Mouse (Mus musculus): ENCODE measurements at regions not wholly inside any gene's neighbourhood (a gene's known extent, or its start where the extent isn't known, plus 50 kb on each side); places are given as distances from the start of the nearest gene placed in this dataset.

DNA sequence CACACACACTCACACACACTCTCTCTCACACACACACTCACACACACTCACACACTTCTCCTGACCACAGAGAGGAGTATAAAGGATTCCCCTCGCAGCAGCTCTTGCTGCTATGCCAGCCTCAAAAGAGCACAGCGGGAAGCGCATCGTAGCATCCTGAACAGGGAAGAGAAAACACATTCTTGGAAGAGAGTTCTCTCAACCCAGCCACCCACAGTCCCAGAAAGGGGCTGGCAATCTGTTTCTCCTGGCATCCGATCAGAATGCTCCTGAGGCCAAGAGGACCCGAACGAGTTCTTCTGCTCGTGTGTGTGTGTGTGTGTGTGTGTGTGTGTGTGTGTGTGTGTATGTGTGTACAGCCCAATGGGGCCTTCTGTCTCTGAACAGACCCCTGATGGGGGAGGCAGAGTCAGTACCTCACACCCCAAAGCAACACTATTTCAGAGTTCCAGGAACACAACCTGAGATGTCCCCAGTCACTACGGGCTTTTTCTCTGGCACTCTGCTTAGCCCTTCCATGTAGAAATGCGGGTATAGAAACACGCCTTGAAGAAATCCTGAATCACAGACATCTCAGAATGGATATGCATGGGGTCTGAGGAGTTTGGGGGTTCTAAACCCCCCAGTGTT lies 122.8 kb downstream of the Rplp1 start:
- no peak for ATAC-seq (ENCODE audit: insufficient number of reproducible peaks, insufficient read depth, low FRiP score, low TSS enrichment, low read depth)
- 69% methylated on average over 11 of the region's 11 CpGs for WGBS
- Histone ChIP-seq H3K9ac (no peak overlapping the region), H3K9me3 (no peaks in the 10 kb centered on the region), H3K4me2 (no peak overlapping the region), H3K27me3 (peaks cover 34% of the 10 kb centered on the region), H3K4me3 (no peak overlapping the region), H3K27ac (no peak overlapping the region), H3K4me1 (peaks cover 25% of the 10 kb centered on the region), H3K36me3 (no peaks in the 10 kb centered on the region)

DNA sequence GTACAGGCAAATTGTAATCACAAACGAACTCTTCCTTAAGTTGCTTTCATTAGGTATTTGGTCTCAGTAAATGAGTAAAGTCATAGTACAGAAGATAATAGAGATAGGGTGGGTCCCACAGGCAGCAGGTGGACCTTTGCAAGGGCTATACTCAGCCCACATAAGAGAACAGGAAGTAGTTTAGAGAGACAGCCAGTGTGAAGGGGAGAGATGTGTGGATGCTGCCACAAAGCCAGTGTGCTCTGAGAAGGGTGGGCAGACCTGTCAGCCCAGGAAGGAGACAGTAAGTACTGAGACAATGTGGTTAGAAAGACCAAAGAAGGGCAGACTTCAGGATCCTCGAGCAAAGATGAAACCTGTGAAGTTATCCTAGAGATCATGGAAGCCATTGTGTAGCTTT lies 123.5 kb downstream of the Rplp1 start:
- Histone ChIP-seq H3K4me2 (no peak overlapping the region), H3K9me3 (no peaks in the 10 kb centered on the region), H3K27ac (no peak overlapping the region), H3K9ac (no peak overlapping the region), H3K4me1 (peaks cover 25% of the 10 kb centered on the region), H3K27me3 (peaks cover 36% of the 10 kb centered on the region), H3K4me3 (no peak overlapping the region), H3K36me3 (no peaks in the 10 kb centered on the region)
- 88% methylated on average over 2 of the region's 2 CpGs for WGBS
- no peak for ATAC-seq (ENCODE audit: insufficient number of reproducible peaks, insufficient read depth, low FRiP score, low TSS enrichment, low read depth)

GRCm38 (mm10) chr9:61789066-61789897 lies 125.1 kb downstream of the Rplp1 start:
- ATAC-seq (ENCODE audit: insufficient number of reproducible peaks, insufficient read depth, low FRiP score, low TSS enrichment, low read depth) = no peak
- H3K27ac ChIP-seq = peak overlapping the region; percentile 17; the same call in 1 of the 2 replicates
- 25% methylated on average over 8 of the region's 8 CpGs for WGBS

DNA sequence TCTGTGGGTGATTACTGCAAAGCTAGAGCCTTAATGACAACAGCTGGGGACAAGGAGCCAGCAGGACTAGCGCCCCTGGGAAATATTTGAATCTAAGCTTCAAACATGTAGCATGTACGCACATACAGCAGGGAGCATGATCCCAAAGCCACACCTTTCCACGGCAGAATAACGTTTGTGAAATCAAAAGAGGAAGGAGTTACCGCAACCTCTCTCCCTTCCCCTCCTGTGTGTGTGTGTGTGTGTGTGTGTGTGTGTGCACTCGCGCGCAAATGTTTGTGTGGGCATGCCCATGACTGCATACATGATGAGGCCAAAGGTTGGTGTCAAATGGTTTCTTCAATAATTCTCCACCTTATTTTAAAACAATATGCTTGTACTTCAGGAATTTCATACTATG lies 132.9 kb downstream of the Rplp1 start:
- Histone ChIP-seq H3K4me2 (no peak overlapping the region), H3K27me3 (peaks cover 42% of the 10 kb centered on the region), H3K4me3 (no peak overlapping the region), H3K27ac (no peak overlapping the region), H3K9me3 (no peaks in the 10 kb centered on the region), H3K4me1 (no peaks in the 10 kb centered on the region), H3K9ac (no peak overlapping the region), H3K36me3 (no peaks in the 10 kb centered on the region)
- 83% methylated on average over 8 of the region's 8 CpGs for WGBS
- no peak for ATAC-seq (ENCODE audit: insufficient number of reproducible peaks, insufficient read depth, low FRiP score, low TSS enrichment, low read depth)

More at GRCm38 (mm10) chr9:61789066-61789897, 125.1 kb downstream of the Rplp1 start:
- Histone ChIP-seq H3K9me3 (no peaks in the 10 kb centered on the region), H3K9ac (no peak overlapping the region), H3K36me3 (no peaks in the 10 kb centered on the region), H3K27me3 (peaks cover 38% of the 10 kb centered on the region), H3K4me3 (no peak overlapping the region), H3K4me1 (peaks cover 25% of the 10 kb centered on the region), H3K4me2 (no peak overlapping the region)

- no peak for ATAC-seq (ENCODE audit: insufficient number of reproducible peaks, insufficient read depth, low FRiP score, low TSS enrichment, low read depth)
- H3K27ac ChIP-seq = no peak overlapping the region
- no peaks in the 10 kb centered on the region for H3K36me3 ChIP-seq
- H3K27me3 ChIP-seq = peaks cover 36% of the 10 kb centered on the region
- H3K9me3 ChIP-seq = no peaks in the 10 kb centered on the region
- H3K9ac ChIP-seq = no peak overlapping the region
- no peak overlapping the region for H3K4me3 ChIP-seq
- 86% methylated on average over 9 of the region's 9 CpGs for WGBS
- H3K4me1 ChIP-seq = no peaks in the 10 kb centered on the region
- no peak overlapping the region for H3K4me2 ChIP-seq
Observed at GRCm38 (mm10) chr9:61780186-61780939, 134.0 kb downstream of the Rplp1 start.

- Histone ChIP-seq H3K27ac (no peak overlapping the region), H3K4me1 (no peaks in the 10 kb centered on the region), H3K9me3 (no peaks in the 10 kb centered on the region), H3K4me3 (no peak overlapping the region), H3K27me3 (peaks cover 25% of the 10 kb centered on the region), H3K4me2 (no peak overlapping the region), H3K9ac (no peak overlapping the region), H3K36me3 (no peaks in the 10 kb centered on the region)
- no peak for ATAC-seq (ENCODE audit: insufficient number of reproducible peaks, insufficient read depth, low FRiP score, low TSS enrichment, low read depth)
Observed at GRCm38 (mm10) chr9:61779165-61779564, 135.2 kb downstream of the Rplp1 start.

- H3K9ac ChIP-seq = no peak overlapping the region
- no peak overlapping the region for H3K27ac ChIP-seq
- no peak for ATAC-seq (ENCODE audit: insufficient number of reproducible peaks, insufficient read depth, low FRiP score, low TSS enrichment, low read depth)
- no peak overlapping the region for H3K4me2 ChIP-seq
- no peaks in the 10 kb centered on the region for H3K9me3 ChIP-seq
- WGBS = 82% methylated on average over 2 of the region's 2 CpGs
- H3K4me3 ChIP-seq = no peak overlapping the region
- H3K27me3 ChIP-seq = peaks cover 17% of the 10 kb centered on the region
- H3K36me3 ChIP-seq = no peaks in the 10 kb centered on the region
- H3K4me1 ChIP-seq = no peaks in the 10 kb centered on the region
Observed at GRCm38 (mm10) chr9:61776446-61776845, 137.9 kb downstream of the Rplp1 start.

GRCm38 (mm10) chr9:61770207-61770955 lies 144.0 kb downstream of the Rplp1 start:
- no peak overlapping the region for H3K27ac ChIP-seq
- H3K9ac ChIP-seq = no peak overlapping the region
- no peaks in the 10 kb centered on the region for H3K9me3 ChIP-seq
- ATAC-seq (ENCODE audit: insufficient number of reproducible peaks, insufficient read depth, low FRiP score, low TSS enrichment, low read depth) = no peak
- peaks cover 6% of the 10 kb centered on the region for H3K27me3 ChIP-seq
- peaks cover under 1% of the 10 kb centered on the region; the same call in 1 of the 2 replicates for H3K4me1 ChIP-seq
- WGBS = 85% methylated on average over 17 of the region's 17 CpGs
- no peaks in the 10 kb centered on the region for H3K36me3 ChIP-seq
- no peak overlapping the region for H3K4me2 ChIP-seq
- H3K4me3 ChIP-seq = no peak overlapping the region

GRCm38 (mm10) chr9:61766187-61766586 lies 148.2 kb downstream of the Rplp1 start:
- H3K4me2 ChIP-seq = no peak overlapping the region
- H3K27me3 ChIP-seq = peaks cover 13% of the 10 kb centered on the region
- H3K36me3 ChIP-seq = no peaks in the 10 kb centered on the region
- H3K9ac ChIP-seq = no peak overlapping the region
- H3K27ac ChIP-seq = no peak overlapping the region
- 84% methylated on average over 6 of the region's 6 CpGs for WGBS
- no peak overlapping the region for H3K4me3 ChIP-seq
- peaks cover 8% of the 10 kb centered on the region for H3K4me1 ChIP-seq
- H3K9me3 ChIP-seq = no peaks in the 10 kb centered on the region
- no peak for ATAC-seq (ENCODE audit: insufficient number of reproducible peaks, insufficient read depth, low FRiP score, low TSS enrichment, low read depth)

DNA sequence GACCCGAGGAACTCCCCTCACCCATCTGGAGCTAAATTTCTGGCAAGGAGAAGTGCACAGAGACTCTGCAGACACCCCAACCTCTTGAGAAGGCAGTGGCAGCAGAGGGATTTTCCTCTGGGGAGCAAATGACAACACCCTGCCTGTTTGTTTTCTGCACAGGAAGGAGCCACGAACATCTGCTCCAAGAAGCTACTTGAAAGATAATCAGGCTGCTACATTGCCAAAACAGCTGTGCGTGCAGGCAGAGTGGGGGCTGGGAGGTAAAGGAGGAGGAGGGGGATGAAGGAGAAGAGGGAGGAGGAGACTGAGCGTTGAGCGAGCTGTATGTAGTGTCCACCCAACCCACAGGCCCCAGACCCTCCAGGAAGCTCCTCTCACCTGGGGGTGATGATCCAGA lies 149.0 kb downstream of the Rplp1 start:
- WGBS = 36% methylated on average over 5 of the region's 5 CpGs
- no peak overlapping the region for H3K9ac ChIP-seq
- no peaks in the 10 kb centered on the region for H3K36me3 ChIP-seq
- no peak overlapping the region for H3K4me2 ChIP-seq
- H3K4me1 ChIP-seq = peaks cover 8% of the 10 kb centered on the region
- no peak overlapping the region for H3K4me3 ChIP-seq
- H3K27ac ChIP-seq = no peak overlapping the region
- ATAC-seq (ENCODE audit: insufficient number of reproducible peaks, insufficient read depth, low FRiP score, low TSS enrichment, low read depth) = no peak
- H3K9me3 ChIP-seq = no peaks in the 10 kb centered on the region
- peaks cover 13% of the 10 kb centered on the region for H3K27me3 ChIP-seq

- H3K4me1 ChIP-seq = peaks cover 24% of the 10 kb centered on the region
- H3K4me2 ChIP-seq = no peak overlapping the region
- no peaks in the 10 kb centered on the region for H3K9me3 ChIP-seq
- H3K36me3 ChIP-seq = no peaks in the 10 kb centered on the region
- WGBS = 94% methylated on average over 3 of the region's 3 CpGs
- peaks cover 4% of the 10 kb centered on the region; the same call in 1 of the 2 replicates for H3K27me3 ChIP-seq
- no peak overlapping the region for H3K4me3 ChIP-seq
- no peak overlapping the region for H3K27ac ChIP-seq
- no peak overlapping the region for H3K9ac ChIP-seq
- ATAC-seq (ENCODE audit: insufficient number of reproducible peaks, insufficient read depth, low FRiP score, low TSS enrichment, low read depth) = no peak
Observed at GRCm38 (mm10) chr9:61757806-61758205, 156.5 kb downstream of the Rplp1 start.
